Mouse (Mus musculus): ENCODE results near the gene Brk1. TPM values are rescaled to one million over a fixed set of nuclear protein-coding genes. Genes with fewer than 3 reads are reported as not detected.
A peak's percentile ranks its signal among the peaks of the same experiment; 100 is the strongest.

The Brk1 gene
- 10 to 100 TPM; 64.2 to 66.3 TPM for total RNA-seq (2021)
- long read RNA-seq, experiment 1, transcript Brk1-201 (3 exons, 1,095 nt), result major isoform, 20 of 38 reads
- long read RNA-seq, experiment 1, partial matches to known transcripts, result 18 of 38 reads
- long read RNA-seq, experiment 1, other reads (novel, unspliced or antisense), result 0 of 38 reads
- long read RNA-seq, experiment 2, transcript Brk1-201 (3 exons, 1,095 nt), result major isoform, 17 of 27 reads
- long read RNA-seq, experiment 2, partial matches to known transcripts, result 9 of 27 reads
- long read RNA-seq, experiment 2, other reads (novel, unspliced or antisense), result 1 of 27 reads

GRCm38 (mm10) chr6:113604432-113605223 is at the start of gene Brk1:
TSS of gene Brk1 (plus strand) at chr6:113604772.
- peak; percentile 87 for DNase-seq

DNA sequence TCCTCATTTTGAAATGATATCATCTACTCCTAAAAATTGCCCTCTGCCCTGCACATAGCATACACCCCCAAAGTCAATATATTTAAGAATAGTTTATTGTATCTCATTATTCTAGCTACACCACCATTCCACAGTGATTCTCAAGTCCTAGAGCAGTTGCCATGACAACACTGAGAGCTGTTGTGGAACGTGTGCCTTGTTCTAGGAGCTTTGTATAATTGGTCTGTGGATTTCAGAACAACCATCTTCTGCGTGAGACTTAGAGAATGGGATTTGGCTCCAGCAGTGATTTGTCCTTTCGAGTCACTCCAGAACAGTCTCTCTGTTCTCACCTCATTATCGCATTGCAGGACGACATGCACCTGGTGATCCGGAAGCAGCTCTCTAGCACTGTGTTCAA is 44.8 kb upstream of the Brk1 start:
- no peak for DNase-seq

GRCm38 (mm10) chr6:113564557-113564956 is 40.0 kb upstream of the Brk1 start:
- DNase-seq, result no peak

DNA sequence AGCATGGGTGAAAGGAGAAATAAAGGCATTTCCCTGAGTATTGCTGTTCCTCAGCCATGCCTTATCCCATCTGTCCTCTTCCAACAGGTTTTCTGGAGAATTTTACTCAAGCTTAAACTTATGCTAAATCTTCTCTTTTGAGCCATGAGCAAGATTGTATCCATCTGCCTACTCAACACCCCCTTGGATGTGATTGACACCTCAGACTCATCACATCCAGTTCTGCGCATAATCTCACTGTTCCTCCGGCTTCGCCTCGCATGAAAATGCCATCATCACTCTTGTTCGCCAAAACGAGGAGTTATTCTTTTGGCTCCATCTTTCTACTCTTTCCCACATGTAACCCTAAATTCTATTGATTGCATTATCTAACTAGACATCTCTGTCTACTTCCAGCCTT is 28.5 kb upstream of the Brk1 start:
- DNase-seq, result no peak

GRCm38 (mm10) chr6:113579306-113579705 is 25.3 kb upstream of the Brk1 start:
- DNase-seq, result no peak

GRCm38 (mm10) chr6:113583023-113583422 is 21.5 kb upstream of the Brk1 start:
- DNase-seq, result no peak

DNA sequence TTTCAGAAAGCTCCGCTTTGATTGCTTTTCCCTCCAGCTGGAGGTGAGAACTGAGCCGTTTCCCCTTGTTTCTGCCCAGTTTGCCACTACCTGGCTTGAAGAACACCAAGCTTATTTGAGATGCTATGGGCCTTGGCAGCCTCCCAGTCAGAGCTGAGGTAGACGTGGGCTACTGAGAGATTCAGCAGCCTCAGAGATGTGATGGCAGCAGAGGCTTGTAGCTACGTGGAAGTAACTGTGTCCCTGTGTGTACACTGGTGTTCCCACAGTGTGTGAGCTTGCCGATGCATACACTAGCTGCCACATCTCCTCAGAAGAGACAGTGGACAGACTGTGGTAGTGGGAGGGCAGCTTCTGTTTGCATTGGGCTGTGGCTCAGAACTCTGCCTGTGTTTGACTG is 19.5 kb upstream of the Brk1 start:
- DNase-seq, result no peak

GRCm38 (mm10) chr6:113586466-113587183 is 17.9 kb upstream of the Brk1 start:
- no peak for DNase-seq

- no peak for DNase-seq
Observed at GRCm38 (mm10) chr6:113592637-113593036, 11.9 kb upstream of the Brk1 start.

- DNase-seq, result no peak
Observed at GRCm38 (mm10) chr6:113597945-113598344, 6.6 kb upstream of the Brk1 start.

- DNase-seq, result peak; percentile 17
Observed at GRCm38 (mm10) chr6:113599833-113600232, 4.7 kb upstream of the Brk1 start.

GRCm38 (mm10) chr6:113600543-113601139 is 3.9 kb upstream of the Brk1 start, which contains the start of gene Fancd2os:
TSS of gene Fancd2os (minus strand) at chr6:113600715.
- DNase-seq, result no peak

GRCm38 (mm10) chr6:113602821-113603220 is 1.8 kb upstream of the Brk1 start:
- DNase-seq, result no peak

DNA sequence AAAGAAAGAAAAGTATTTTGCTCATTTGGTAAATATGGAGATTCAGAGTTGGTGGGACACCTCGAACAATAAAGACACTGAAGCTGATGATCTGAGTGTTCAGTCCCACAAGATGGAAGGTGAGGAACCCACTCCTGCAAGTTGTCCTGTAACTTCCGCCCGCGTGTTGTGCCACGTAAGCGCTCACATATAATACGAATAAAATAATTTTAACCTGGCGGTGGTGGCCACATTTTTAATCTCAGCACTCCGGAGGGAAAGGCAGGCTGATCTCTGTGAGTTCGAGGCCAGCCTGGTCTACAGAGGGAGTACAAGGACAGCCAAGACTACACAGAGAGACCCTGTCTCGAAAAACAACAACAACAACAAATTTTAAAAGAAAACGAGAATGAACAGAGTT is 579 bp upstream of the Brk1 start:
- DNase-seq, result no peak

DNA sequence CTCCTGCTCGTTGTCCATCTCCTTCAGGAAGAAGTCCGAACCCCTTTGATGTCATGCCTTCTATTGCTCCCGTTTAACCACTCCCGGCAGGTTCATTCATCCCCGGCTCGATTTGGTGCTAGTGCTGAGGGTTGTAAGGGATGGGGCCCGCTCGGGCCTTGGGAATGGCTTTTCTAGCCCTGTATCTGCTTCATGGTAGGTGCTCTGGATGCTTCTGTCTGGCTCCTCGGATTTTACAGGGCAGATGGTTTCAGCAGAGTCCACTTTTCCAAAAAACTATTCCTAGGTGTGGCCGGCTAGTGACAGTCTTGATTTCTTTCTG is 613 bp downstream of the Brk1 start:
- DNase-seq, result no peak

DNA sequence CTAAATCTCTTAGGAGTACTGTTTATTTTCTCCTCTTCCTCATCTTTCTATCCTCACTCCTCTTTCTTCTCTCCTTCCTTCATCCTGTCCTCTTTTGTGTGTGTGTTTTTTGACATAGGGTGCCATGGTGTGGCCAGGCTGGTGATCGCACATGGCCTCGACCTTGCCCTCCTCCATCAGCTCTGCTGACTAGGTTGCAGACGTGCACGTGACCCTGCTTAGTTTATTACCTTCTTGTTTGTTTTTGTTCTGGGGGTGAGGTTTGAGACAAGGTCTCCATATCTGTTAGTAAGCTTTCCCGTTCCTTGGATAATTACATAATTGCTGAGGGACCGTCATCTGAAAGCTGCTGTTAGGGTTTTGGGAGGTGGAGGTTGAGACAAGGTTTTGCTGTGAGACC is 4.3 kb downstream of the Brk1 start:
- no peak for DNase-seq

DNA sequence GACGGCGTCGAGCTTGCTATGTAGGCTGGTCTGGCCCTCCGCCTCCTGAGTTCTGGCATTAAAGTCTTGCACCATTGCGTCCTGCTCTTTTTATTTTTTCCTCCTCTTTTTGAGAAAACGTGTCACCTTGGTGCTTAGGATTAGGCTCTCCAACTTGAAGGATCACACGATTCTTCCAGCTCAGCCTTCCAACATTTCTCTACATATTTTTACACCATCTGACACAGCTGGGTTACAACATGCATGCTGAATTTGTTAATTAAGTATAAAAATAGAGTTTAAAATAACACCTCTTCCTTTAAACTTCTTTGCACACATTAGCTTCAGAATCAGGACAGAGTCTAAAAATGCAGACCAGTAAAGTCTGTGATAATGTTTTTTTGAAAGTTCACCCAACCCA is 4.7 kb downstream of the Brk1 start:
- DNase-seq, result no peak

- DNase-seq, result no peak
Observed at GRCm38 (mm10) chr6:113612258-113612969, 7.8 kb downstream of the Brk1 start.

DNA sequence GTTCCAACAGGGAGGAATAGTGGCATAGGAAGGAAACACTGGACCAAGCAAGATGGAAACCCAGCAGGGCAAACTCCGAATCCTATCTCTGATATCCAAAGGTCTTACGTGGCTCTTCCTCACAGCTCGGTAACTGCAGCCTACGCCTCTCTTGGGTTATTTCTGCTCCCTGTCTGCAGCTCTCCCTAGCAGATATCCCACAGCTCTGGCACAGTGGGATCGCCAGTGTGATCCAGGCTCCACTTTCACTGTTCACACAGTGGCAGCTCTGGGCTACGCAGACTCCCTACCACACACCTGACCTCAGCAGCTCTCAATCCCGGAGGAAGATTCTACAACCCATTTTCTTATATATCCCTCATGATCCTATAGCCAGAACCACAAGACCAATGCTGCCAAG is 9.6 kb downstream of the Brk1 start:
- DNase-seq, result no peak

- DNase-seq, result no peak
Observed at GRCm38 (mm10) chr6:113614997-113615396, 10.4 kb downstream of the Brk1 start.

DNA sequence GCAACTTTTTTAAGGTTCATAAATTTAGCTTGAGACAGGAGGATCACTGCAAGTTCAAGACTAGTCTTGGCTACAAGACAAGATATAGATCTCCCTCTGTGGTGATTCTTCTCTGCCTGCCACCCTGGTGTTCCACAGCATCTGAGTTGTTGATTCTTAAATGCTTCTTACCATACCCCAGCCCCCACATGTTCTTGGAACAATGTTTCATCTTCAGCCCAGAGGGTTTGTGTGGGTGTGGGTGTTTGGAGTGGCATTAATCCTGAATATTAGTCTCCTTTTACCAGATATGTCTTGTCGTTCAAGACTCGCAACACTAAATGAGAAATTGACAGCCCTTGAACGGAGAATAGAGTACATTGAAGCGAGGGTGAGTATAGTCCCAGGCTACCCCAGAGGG is 10.9 kb downstream of the Brk1 start:
- DNase-seq, result no peak

GRCm38 (mm10) chr6:113623386-113623785 is 18.8 kb downstream of the Brk1 start:
- DNase-seq, result no peak

Data from gastrocnemius, postnatal 10 days (tissue).